Mouse (Mus musculus) embryo, embryonic 10.5 days (tissue): ENCODE data around the gene Prkcb.

Experiments
- DNase-seq: peaks from one replicate; pipeline ENCODE4 v3.0.0-alpha.2; 2015; ENCODE audit warnings: low spot score

Gene Prkcb

DNA sequence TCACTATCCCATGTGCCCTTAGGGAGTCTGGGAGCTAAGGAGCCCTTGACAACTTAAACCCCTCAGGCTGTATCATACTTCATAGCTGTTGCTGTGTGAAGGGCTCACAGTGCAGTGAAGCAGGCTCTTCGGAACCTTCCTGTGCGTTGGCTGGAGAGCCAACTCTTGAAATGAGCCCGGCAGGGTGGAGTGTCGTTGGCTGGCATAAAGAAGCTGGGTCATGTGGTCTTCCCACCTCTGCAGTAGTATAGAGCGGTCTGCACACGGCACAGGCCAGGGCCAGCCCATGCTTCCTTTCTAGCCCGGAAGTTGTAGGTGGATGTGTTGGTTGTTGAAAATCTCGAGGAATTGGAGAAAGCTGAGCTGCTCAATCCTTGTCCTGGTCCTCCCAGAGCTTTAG is 179.3 kb downstream of the Prkcb start:
- no peak for DNase-seq

DNA sequence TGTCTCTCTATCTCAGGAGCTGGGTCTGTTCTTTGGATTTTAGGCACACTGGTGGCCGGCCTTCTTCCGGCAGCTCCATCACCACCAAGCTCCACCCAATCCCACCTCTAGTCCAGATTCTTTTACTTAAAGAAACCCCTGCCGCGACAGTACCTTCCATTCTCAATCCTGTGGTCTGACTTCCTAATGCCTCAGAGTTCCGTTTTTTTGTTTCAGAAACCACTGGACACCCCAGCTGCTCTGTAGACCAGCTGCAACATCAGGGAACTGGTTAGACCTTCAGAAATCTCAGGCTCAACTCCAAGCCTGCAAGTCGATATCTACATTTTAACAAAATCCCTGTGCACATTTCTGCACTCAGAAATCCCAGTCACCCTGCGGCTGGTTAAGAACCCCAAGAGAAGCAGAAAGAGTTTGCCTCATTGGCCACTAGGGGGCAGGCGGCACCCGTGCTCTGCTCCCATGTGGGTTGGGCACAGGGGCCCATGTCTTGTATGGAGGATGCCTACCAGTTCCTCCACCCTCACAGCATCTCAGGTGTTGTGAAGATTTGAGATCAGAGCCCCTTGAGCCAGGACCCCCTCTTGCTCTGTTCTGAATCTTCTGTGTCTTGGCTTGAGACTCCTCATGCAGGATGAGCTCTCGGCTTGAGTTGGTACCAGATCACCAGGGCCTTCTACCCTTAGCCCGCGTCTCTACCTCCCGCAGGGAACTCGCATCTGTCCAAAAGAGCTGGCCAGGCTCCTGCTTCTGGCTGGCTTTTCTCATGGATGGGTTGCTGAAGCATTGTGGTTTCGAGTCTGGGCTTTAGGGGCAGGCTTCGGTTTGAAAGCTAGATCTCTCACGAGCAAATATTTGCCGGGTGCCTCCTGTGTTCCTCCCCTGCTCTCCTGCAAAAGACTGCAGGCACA is 182.1 kb downstream of the Prkcb start:
- peak; percentile 87 for DNase-seq

DNA sequence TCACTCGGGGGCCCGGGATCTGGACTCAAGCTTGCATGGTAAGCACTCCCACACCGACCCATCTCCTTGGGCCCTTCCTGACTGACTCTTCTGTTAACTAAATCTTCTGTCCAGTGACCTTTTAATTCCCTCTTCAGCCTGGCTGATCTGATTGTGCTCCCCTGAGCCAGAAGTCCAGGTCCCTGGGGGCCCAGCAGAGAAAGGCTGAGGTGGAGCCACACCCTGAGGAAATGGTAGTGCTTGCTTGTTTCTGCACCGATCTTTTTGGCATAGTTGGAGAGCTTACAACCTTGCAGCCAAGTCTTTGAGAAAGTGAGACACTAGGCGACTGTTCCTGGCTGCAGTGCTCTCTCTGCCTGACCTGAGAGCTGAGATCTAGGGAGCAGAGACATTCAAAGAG is 183.7 kb downstream of the Prkcb start:
- no peak for DNase-seq

DNA sequence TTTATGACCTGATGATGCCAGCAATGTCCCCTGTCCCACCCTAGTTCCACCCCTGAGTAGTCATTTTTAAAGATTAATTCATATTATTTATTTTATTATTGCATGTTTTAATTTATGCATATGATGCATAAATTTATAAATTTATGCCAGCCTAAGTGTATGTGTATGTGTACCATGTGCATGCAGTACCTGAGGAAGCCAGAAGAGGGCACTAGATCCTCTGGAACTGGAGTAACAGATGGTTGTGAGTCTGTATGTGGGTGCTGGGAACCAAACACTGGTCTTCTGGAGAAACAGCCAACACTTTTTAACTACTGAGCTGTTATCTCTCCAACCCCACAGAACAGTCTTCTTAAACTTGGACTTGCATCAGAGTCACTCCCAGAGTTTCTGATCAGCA is 186.5 kb downstream of the Prkcb start:
- no peak for DNase-seq

DNA sequence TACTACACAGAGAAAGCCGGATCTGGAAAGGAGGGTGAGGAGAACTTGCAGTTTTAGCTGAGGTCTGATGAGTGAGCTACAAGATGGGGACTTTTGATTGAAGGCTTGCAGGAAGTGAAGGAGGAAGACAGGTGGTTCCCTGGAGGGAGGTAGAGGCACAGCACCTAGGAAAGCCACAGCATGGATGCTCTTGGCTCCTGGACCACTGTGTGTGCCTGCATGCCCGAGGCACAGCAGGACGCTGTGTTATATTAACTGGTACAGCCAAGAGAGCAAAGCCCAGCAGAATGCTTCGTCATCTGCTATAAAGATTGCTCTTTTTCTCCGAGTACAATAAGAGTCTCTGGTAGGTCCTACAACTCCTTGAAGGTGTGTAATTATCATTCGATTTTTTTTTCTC is 188.1 kb downstream of the Prkcb start:
- no peak for DNase-seq

DNA sequence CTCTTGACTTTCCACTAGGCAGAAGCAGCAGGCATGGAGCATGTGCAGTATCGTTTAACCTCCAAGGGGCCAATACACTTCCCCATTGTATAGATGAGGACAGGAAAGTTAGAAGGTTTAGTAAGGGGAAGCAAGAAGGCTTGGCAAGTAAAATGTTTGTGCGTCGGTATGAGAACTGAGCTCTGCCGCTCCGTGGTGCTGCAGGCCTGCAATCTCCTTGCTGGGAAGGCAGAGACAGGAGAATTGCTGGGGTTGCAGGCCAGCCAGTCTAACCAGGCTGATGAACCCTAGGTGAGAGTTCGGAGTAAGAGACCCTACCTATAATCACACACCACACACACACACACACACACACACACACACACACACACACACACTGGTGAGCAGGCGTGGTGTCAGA is 188.6 kb downstream of the Prkcb start:
- no peak for DNase-seq

DNA sequence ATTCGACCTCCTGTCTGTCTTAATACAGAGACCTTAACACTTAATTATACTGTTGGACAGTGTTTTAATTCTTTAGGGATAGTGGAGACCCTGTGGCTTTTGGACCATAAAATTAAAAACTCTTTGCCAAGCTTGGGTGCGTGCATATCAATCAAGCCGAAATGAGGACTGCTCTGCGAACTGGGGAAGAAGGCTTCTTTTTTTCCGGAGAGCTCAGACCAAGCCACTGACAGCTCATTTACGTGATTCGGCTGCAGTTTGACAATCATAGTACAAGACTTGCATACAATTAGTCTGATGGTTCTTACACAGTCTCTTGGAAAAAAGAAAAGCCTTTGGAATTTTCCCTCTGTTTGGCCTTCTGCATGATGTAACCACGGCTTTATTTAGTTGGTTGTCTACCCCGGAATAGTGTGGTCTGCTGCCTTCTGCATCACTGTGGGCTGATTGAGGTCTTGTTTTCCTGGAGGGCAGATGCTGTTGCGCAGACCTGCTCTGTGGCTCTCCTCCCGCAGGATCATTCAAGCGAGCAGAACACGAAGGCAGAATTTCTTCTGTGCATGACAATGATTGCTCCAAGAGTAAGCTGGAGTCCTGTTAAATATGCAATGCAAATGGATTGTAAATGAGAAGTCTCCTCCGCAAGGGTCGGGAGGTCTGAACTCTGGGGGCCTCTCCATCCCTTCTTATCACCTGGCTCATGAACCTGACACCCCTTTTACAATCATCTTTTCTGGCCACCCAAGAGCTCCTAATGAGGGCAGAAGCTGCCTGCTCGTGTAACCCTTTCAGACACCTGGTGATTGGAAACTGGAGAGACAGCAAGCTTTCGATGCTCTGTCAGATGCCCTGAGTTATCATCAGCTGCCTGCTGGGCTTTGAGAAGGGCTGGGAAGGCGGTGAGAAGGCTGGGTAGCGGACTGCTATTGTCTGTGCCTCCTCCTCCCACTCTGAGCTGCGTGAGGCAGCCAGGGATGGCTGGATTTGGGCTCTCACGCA is 189.3 kb downstream of the Prkcb start:
- peak; percentile 45 for DNase-seq

DNA sequence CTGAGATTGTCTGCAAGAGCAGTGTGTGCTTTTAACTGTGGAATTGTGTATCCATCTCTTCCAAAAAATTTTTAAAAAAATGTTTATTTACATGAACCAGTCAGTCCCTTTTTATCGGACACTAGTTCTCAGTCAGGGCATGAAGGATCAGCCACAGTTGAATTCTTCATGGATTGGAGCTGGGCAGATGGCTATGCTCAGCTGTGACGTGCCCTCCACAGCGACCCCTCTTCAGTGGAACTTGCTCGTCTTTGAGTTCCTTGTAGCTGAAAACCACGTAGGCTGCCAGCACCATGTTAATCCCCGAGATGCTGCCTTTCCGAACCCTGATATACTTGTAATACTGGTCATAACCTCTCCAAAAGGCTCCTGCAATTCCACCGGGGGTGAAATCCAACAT is 195.4 kb downstream of the Prkcb start:
- no peak for DNase-seq

DNA sequence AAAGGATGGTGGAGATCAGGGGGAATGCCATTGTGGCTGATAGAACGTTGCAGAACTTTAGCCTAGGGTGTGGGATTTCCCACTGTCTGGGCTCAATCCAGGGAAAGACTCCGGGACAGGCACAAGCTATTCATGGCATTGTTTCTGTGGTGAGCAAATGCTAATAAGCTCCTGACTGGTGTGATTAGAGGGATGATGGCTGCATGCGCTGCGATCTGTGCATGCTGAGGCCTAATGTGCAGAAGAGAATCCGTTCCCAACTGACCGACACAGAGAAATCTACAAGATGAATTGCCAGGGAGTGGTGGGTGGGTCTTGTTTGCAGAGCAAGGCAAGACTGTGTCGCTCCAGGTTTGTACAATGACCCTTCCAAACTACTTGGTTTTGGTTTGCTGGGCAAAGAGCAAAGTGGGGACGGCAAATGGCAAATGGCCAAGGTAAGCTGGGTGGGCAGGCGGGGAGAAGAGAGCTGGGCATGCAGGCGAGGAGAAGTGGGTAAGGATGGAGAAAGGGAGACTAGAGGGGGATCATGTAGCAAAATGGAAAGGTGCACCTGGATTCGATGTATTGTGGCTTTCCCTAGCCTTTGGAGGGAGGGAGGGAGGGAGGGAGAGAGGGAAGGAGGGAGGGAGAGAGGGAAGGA is 199.5 kb downstream of the Prkcb start:
- DNase-seq: no peak

DNA sequence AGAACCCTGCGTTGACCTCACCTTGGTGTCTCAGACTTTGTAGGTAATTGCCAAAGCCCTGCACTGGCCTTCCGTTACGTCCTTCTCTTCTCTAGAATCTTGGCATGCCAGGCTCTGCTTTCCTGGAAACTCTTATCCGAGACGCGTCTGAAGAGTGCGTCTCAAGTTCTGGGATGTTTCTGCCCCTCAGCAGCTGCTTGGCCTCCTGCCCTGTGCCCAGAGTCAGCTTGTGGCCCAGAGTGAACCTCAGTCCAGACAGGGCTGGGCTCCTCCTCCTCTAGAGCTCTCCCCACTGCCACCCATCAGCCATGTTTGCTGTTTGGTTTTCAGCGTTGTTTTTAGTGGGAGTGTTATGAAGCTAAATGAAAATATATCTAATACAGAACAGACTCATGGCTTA is 203.5 kb downstream of the Prkcb start:
- DNase-seq: no peak

DNA sequence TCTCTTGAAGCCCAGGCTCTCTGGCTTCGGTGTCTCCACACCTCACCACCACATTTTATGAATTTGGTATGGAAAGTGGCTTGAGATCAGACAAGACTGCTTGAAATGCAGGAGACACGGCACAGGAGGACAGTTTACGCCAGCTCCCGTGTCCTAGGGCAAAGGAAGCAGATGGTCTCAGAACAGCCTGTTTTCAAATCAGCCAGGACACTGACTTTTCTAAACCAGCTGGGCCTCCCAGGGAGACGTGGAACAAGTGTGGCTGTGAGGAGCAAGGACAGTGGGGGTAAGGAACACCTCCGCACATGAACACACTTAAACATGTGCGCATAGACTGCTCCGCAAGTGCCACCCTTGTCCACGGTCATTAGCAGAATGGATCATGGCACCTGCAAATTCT is 204.4 kb downstream of the Prkcb start:
- DNase-seq: no peak

DNA sequence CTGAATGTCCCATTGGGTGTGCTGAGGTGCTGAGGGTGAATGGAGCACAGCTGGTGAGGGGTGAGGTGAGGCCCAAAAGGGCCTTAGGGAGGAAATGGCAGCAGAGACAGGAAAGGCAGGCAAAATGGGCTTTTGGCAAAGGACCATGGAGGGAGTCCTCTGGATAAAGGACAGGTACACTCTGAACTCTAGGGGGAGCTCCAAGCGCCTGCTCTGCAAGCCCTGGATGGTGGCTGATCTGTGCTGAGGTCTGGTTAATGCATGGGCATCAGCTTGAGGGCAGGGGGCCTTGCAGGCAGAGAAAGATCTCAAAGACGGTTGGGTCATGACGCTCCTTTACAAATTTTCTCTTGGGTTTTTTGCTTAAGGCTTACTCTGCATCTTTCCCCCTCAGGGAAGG is 205.5 kb downstream of the Prkcb start:
- DNase-seq: peak; percentile 79

DNA sequence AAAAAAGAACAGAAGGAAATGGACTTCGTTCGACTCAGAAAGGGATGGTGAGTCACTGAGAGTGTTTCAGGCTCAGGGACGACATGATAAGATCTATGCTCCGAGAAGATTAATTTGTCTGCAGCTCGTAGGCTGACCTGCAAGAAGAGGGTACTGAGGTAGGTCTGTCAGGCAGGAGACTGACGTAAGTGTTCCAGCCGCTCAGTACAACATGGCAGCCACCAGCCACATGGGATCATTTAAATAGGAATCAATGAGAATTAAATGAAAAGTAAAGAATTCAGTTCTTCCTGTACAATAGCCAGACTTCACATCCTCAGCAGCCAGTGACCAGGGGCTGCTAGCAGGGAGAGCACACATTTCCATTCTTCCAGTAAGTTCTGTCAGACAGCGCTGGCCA is 209.0 kb downstream of the Prkcb start:
- DNase-seq: no peak

DNA sequence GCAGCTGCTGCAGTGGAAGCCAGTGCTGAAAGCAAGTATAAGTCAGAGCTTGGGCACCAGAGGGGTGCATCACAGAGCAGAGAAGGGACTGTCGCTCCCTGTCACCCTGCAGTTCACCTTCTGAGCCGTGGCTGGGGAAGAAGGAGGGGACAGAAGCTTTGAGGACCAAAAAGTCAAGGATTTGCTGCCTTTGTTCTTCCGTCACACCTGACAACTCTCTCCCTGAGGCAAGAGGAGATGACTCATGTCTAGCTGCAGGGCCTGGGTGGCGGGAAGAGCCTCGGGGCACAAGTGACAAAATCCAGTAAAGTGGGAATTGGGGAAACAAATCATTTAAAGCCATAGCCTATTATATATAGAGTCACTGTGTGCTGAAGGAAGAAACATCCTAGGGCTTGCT is 209.9 kb downstream of the Prkcb start:
- no peak for DNase-seq

DNA sequence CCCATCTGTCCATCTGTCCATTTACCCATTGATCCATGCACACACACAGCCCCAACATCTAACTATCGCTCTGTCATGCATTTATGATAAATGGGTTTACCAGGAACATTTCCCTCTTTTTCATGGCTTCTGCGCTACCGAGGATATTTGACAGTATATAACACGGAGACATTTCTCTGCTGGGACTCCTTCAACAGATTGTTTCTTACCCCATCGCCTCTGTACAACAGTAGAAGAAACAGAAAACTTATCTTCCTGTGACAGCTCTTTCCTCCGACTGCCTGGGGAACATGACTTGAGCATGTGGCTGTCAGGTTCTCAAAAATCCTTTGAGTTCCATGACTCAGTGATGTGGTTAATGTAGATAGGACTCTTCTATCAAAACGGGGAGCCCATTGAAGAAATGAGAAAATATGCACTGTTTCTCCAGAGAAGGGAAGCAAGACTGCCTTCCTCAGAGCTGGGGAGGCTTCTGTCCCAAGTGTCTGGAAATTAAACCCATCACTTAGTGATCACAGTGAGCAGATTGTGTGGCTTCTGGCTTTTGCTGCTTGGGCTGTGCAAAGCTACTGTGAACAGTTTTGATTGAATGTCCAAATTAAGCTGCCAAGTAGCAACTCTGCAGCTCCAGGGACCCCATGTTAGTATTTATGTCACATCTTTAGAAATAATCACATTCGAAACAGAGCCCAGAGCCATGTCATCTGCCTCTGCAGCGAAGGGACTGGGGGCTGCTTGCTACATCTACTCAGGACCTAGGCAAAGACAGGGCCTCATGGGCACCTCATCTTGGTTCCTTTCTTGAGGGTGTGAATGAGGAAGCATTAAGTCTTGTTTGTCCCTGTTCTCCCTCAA is 211.4 kb downstream of the Prkcb start:
- DNase-seq: no peak

DNA sequence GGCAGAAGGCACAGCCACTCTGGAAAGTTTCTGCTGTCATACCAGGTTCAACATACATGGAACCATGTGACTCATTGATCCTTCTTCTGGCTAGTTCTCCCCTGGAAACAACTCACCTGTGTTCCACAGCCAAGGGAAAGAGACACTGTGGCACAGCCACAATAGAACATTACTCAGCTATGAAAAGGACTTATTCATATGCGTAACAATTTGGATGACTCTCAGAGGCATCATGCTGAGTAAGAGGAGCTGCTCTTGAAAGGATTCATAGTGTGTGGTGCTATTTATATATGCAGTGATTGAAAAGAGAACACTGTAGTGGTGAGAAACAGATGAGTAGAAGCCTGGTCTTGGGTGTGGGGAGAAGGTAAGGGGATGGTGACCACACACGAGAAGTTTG is 217.9 kb downstream of the Prkcb start:
- no peak for DNase-seq

DNA sequence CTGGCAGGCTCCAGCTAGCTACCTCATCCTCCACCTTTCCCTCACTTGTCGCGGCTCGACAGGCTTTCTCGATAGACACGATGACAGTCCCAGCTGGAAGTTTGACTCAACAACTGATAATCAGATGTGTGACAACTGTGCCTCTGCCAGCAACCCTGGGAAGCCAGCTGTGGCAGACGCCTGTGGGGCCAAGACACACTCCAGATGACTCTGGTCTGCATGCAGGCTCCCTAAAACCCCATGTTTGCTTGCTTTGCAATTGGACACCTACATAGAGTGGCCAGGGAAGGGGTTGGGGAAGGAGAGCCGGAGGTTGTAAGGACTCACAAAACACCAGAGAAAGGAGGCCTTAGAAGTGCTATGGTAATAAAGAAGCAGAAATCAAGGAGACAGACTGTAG is 221.4 kb downstream of the Prkcb start:
- DNase-seq: no peak

DNA sequence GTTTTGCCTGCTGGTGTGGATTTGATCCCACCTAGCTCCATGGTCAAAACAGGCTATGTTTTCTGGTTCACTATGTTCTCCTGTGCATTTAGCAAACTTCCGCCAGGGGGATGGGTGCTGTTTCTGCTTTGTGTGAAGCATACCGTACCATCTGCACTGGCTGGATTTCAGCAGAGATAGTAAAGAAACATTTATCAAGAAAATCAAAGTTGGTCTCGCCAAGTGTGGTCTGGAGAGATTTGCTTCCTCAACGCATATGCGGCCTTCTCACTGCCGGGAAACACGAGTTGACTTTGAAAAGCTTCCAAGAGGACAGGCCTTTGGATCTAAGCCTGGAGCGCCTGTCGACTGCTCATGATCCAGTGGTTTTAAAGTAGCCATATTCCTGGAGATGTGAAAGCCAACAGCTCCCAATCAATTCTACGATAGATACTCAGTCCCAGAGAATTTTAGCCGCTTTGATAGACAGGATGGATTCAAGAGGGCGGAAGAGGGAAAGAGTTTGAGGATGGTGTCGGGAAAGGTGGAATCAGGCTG is 223.9 kb downstream of the Prkcb start:
- DNase-seq: no peak

DNA sequence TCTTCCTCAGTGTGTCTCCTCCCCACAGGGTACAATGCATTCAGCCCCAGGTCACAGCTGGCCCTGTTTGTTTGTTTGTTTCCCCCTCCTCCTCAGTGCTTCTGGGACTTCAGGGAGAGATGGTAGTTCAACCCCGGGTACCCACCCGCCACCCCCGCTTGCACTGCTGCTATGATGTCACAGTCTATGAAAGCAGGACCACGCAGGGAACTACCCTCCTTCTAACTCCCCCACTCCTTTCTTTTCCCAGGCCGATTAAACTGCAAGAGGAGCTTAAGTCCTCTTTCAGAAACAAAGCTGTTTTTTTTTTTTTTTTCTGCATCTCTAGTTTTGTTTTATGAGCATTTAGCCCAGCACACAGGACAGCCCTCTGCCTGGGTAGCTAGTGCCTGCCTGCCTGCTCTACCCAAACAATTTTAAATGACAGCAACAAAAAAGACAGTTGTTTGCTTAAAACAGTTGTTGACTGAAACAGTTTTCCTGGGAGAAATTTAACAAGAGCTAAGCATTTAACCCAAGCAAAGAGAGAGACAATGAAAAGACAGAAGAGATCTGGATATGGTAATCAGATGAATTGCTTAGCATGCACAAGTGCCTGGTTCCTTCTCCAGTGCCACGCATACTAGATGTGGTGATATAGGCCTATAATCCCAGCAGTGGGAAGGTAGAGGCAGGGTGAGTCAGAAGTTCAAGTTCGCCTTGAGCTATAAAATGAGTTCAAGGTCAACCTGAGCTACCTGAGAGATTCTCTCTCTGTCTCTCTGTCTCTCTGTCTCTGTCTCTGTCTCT is 232.5 kb downstream of the Prkcb start:
- DNase-seq: no peak

DNA sequence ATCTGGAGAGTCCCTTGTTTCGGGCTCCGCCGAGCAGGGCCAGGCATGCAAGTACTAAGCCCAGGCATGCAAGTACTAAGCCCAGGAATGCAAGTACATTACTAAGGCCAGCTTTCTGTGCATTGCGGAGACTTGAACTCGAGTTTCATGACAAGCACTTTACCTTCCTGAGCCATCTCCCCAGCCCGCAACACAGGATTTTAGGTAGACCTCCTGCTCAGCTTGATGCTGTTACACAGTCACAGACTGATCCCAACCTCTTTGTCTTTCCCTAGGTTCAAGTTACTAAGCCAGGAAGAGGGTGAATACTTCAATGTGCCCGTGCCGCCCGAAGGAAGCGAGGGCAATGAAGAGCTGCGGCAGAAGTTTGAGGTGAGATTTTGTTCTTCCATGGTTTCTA is 239.7 kb downstream of the Prkcb start:
- no peak for DNase-seq
